Mouse (Mus musculus) erythroblast, embryonic 14.5 days (primary cell): ENCODE data around the gene Serpinb6a.

Experiments used
- GATA1 ChIP-seq: IDR thresholded peaks from 2 replicates; pipeline ENCODE4 v1.6.1; 2012; ENCODE audit warnings: low read length, inconsistent platforms, mixed read lengths
- TAL1 ChIP-seq: IDR thresholded peaks from 3 replicates; pipeline ENCODE4 v1.6.1; 2012; ENCODE audit warnings: low read length, inconsistent platforms, mixed read lengths

- no peak for TF ChIP-seq GATA1
- no peak for TF ChIP-seq TAL1
Measured at GRCm38 (mm10) chr13:34018521-34018920, 15.9 kb upstream of the Serpinb6a start.
